Mouse (Mus musculus) 3T3-L1 (cell line): ENCODE measurements at regions not wholly inside any gene's neighbourhood (a gene's known extent, or its start where the extent isn't known, plus 50 kb on each side); places are given as distances from the start of the nearest gene placed in this dataset.

Source experiments
- DNase-seq: peaks from one replicate; pipeline ENCODE4 v3.0.0-alpha.2; 2015; ENCODE audit warnings: low read depth, low spot score

DNA sequence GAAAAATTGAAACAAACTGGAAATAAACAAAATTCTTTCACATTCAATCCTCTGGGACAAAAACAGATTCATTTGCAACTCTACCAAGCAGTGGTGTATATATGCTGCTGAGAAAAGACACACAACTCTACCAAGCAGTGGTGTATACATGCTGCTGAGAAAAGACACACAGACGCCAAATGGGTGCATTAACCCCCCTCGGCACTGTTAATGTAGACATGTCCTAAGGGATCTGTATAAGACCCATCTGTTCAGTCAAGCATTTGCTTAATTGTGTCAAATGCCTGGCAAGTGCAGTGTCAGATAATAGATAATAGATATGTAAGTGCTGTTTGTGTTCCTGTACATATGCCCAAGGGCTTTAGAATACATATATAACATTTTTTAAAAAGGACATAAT is 1035.2 kb upstream of the B3galt2 start:
- DNase-seq: no peak

DNA sequence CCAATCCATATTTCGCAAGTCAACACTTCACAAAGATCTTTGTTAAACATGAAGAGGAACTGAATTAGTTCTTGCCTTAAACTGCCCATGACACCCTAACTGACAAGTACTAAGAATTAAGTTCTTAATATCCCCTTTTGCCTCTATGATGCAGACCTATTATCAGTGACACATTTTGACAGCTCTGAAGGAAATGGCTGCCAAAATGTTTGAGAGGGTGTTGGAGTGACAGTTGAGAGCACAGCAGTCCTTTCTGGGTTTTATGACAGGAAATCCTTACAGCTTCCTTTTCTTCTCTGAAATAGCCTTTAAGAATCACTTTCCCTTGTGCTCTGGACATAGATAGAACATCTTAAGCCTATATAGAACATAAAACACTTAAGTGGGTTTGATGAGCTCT is 1034.4 kb upstream of the B3galt2 start:
- DNase-seq: no peak

DNA sequence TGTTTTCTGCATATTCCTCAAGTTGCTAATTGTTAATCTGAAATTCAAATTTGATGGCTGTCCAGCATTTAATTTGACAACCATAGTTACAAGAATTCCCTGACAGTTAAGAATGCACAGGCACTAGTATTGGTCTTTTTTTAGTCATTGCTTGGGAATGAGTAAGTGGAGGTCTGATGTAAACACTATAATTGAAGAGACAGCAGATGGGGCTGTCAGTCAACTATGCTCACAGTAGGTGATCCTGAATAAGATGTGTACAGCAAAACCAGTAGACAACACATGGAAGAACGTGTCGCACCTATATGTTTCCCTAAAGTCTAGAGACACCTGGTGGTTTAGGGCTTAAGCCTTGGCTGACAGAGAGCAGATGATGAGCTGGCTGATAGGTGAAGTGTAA is 1019.0 kb upstream of the B3galt2 start:
- no peak for DNase-seq

DNA sequence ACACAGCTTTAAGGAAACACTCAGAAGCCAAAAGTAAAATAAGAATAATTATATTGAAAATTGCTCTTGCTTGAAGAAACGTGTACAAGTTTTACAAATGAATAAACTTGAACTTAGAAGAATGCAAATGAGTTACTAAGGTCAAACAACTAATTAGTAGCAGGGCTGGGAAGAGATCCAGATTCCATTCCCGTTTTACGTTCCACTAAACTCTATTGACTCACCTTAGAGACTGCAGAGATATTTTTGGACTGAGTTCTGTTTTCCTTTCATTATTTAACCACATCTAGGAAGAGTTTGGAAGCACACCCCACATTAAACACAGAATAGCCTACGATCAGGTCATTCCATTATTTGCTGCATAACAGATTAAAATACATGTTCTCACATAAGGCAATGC is 1016.2 kb upstream of the B3galt2 start:
- no peak for DNase-seq

DNA sequence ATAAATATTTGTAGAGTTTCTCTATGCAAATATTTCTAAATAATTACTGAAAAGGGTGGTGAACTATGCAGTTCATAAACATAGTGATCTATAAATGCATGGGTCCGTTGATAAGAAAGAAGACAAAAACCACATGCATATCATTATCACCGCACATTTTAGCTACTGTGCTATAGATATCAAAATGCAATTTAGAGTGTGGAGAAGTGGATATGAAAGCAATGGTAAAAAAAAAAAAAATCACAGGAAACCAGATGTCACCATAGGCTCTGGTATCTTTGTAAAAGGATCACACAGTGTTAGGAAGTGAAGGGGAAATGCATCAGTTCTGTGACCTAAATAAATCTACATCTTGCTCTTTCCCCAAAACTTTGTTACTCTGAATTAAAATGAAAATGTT is 985.2 kb upstream of the B3galt2 start:
- DNase-seq: no peak

DNA sequence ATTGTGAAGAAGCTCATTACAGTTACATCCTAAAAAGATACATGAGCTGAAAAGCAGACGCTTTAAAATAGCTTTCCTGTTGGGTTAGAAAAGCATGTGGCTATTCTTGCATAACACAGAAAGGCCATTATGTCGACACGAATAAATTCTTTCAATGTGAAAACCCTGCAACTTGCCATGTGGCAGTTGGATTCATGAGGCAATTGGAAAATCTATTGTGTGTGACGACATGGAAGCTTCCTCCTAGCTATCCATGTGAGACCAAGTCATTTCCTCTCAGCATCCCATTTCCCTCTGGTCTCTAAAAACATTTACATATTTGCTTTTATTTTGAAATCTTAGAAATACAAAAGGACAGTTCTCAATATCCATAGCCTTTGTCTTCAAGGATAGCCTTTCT is 975.2 kb upstream of the B3galt2 start:
- no peak for DNase-seq

DNA sequence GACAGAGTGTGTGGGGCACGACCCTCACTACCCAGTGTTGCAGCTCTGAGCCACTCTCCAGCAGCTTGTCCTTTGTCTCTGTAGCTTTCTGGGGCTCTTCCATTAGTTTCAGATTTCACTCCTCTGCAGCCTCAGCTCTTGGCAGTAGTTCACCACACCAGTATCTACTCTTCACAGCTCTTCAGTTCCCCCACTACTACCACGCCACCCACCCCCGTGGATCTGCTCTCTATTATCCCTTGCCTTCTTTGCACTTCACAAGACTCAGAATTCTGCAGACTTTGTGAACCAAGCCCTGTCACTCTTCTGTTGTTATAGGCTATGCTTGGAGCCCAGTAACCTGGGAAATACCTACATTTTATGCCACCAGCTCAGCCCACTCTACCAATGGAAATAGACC is 960.5 kb upstream of the B3galt2 start:
- no peak for DNase-seq

DNA sequence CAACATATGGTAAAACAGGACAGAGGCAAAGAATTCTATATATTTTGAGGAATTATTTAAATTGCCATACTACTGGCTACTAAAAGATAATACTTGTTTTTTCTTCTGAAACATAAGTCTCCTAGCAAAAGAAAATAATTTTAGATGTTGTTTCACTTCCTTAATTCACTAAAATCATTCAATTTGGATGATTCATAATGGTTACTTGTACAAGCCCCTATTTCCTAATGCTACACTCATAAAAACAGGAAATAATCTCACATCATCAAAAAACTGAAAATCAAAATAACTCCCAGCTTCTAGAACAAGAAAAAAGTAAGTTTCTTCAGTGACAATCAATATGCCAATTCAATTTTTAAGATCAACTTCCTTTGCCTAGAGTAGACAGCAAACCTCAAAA is 951.6 kb upstream of the B3galt2 start:
- no peak for DNase-seq

DNA sequence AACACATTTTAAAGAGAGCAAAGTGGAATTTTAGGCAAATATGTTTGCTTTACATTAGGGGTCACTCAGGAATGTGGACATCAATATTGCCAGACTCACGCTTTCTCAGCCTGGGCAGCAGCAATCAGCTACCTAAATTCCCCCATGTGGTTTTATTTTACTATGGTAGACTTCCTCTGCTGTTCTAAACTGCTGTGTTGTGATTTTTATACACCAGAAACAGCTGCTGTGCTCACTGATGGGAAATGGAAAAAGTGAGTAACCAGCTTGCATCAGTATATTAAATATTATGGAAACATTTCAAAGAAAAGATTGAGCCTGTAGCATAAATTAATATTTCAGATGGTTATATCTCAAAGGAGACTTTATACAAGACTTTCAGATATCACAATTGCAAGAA is 945.3 kb upstream of the B3galt2 start:
- DNase-seq: no peak

DNA sequence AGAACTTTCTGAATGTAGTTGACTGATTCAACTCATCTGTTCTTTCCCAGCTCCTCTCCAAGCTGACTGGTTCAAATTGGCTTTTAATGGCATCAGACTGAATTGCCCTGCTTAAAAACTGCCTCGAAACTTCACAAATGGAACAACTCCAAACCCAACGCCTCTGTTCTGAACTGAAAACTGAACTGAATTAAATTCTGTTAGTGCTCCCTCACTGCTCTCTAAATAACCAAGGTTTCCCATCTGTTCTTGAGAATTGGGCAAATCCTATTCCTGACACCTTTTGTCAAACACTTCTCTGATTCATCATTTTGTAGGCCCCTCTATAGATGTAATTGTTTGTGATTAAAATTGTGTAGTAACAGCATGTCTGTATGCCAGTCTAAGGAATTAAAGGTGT is 932.2 kb upstream of the B3galt2 start:
- no peak for DNase-seq

DNA sequence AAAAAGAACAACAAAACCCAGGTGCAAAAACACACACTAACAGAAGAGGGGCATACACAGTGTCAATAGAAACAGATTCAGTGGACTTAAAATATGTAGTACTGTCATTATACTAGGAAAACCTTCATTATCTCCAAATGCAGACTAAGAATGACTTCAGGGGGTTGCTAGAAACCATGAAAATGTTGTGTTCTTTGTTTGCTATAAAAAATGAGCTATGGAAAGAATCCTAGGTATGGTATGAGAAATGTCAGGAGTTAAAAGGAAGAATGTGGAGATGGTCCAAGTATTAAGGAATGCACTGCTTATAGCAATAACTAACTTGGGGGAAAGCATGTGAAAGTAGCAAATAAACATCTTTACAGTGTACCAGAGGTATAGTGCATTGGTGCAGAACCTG is 910.2 kb upstream of the B3galt2 start:
- no peak for DNase-seq

DNA sequence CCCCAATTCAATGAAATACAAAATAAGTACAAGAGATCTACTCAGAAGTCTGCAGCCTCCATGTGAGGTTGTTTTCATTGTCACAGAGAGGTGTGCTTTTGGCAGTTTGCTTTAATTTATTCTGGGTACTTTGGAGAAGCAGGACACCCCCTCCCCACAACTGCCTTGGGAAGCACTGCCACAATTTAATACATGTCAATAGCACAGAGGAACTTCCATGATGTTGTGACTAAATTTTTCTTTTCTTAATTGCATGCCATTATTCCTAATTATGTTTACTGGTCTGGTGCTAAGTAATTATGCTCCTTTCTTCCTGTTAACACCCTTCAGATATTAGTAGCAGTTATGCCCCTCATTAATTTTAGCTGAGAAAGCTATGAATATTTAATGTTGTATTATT is 906.4 kb upstream of the B3galt2 start:
- DNase-seq: no peak

DNA sequence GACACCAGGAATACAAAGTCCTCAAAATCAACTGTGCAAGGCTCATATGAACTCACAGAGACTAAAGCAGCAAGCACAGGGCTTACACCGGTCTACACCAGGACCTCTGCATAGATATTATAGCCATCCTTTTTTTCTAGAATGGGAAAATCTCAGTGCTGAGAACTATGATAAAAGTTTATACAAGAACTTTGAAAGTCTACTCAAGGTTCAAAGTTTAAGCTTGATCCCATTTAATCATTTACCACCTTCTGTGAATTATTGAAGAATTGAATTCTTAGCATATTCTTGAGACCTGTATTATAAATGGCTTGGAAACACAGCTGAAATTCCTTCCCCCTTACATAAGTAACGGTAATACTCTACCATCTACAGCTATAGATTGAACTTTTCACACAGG is 902.1 kb upstream of the B3galt2 start:
- no peak for DNase-seq

DNA sequence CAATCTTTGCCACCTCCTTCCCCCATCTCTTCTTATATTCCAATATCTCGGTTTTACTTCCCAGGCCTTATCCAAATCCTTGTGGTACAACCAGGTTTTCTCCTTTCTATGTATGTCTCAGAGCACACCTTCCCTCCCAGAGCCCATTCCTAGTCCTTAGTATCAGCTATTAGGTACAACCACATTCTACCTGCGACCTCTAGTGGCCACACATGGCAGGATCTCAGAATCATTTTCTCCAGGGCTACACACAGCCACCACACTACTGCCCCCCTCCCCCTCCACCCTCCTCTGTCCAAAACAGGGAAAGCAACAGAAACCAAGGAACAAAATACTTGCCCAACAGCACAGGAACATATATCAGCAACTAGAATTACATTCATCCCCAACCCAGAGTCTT is 898.2 kb upstream of the B3galt2 start:
- DNase-seq: peak; percentile 57

DNA sequence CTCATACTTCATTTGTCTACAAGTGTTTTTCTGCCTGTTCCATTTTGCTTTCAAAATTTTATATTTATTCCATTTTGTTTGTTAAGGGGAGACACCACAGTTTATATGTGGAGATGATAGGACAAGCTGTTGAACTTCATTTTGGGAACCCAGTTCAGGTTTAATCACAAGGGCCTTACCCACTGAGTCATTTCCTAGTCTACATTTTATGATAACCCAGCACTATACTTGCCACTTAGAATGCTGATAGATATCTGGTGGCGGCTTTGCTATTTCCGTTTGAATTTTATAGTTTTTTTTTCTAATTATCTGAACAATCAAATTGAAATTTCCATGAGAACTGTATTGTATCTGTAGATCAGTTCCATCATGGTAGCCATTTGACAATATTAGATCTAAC is 869.5 kb upstream of the B3galt2 start:
- no peak for DNase-seq
